Comparison of ENCODE assay signal across 21 mouse cellular contexts in genomic region chr13:108047364-108047763, GRCm38 (mm10). TPM values are rescaled to one million over a fixed set of nuclear protein-coding genes. Genes with fewer than 3 reads are reported as not detected.
DNase-seq lines count a peak whose midpoint lies in the region.
"Had no signal": no experiment of that assay in that cellular context is flagged by ENCODE, and none has a peak within 500 bp of the region (broad histone marks: within the 10 kb centered on the region; RNA-seq: fewer than 3 reads in every experiment).

No protein-coding gene starts in this region.

- peak; percentile 25 for DNase-seq in cerebellum, postnatal 10 days
- DNase-seq in cerebellum, postnatal 4 days (ENCODE audit: low spot score in 2 of 2): no peak
- peak; percentile 17 for DNase-seq in layer of hippocampus, adult 11-12 months (ENCODE audit: low spot score)
- no peak for DNase-seq in layer of hippocampus, postnatal 10 days (ENCODE audit: low spot score in 2 of 2)
- peak; percentile 23 for DNase-seq in right cerebral cortex, adult 18-20 months
- DNase-seq in right cerebral cortex, postnatal 14 days: no peak
- DNase-seq in adipocyte (ENCODE audit: low spot score): peak; percentile 20
- DNase-seq in adrenal gland, postnatal 4 days (ENCODE audit: low spot score in 2 of 2): no peak
- DNase-seq: adrenal gland, adult 2 months; adrenal gland, postnatal 36 days; cerebellum, adult 11 months; cerebellum, adult 9-11 months; gastrocnemius, postnatal 10 days; kidney, adult 8-10 months; kidney, postnatal 4 days; layer of hippocampus, postnatal 36 days; left cerebral cortex, postnatal 4 days; liver; lung, adult 2 months; spleen, adult 18-20 months; thymus, postnatal 14 days had no signal

RNA-seq across cellular contexts. Expression of gene Smim15, which starts 3.1 kb away (rescaled TPM):
- 10 to 100 TPM; 41.5 to 50.8 TPM for total RNA-seq in layer of hippocampus, postnatal 10 days (2021)
- total RNA-seq in adrenal gland, postnatal 4 days (2021): 10 to 100 TPM; 40.9 to 45.2 TPM

Comparison
In these comparisons a context has a peak if more than half of its experiments do, and no peak if none do; other contexts are left out.
1. DNase-seq: peak in cerebellum, postnatal 10 days (2 of 2), layer of hippocampus, adult 11-12 months (single experiment), right cerebral cortex, adult 18-20 months (single experiment) and adipocyte (single experiment); none in cerebellum, postnatal 4 days (0 of 2), layer of hippocampus, postnatal 10 days (0 of 2), right cerebral cortex, postnatal 14 days (single experiment) and adrenal gland, postnatal 4 days (0 of 2).